Mouse (Mus musculus): Measurements from ENCODE around the gene Gm20517.
"Not testable (repeated sequence)": the region's sequence is repeated elsewhere in the genome, so short reads cannot be mapped to it uniquely, and the experiment has no call there.

Gene Gm20517

GRCm38 (mm10) chr17:47596839-47597164 lies 14.6 kb upstream of the Gm20517 start:
- DNase-seq (ENCODE audit: low spot score in 2 of 2) = peak in 1 of 2 experiments; percentile 72

- peak; percentile 39 to 77 for DNase-seq (ENCODE audit: low spot score in 2 of 2)
These were observed 14.1 kb upstream of the Gm20517 start for GRCm38 (mm10) chr17:47597261-47597660.

- DNase-seq (ENCODE audit: low spot score in 2 of 2) = peak; percentile 77 to 85
These were observed 13.4 kb upstream of the Gm20517 start for GRCm38 (mm10) chr17:47597838-47598579.

GRCm38 (mm10) chr17:47598580-47599304 lies 12.6 kb upstream of the Gm20517 start:
- not testable (repeated sequence) for DNase-seq (ENCODE audit: low spot score in 2 of 2)

GRCm38 (mm10) chr17:47599511-47600297 lies 11.7 kb upstream of the Gm20517 start:
- peak; percentile 51 to 75 for DNase-seq (ENCODE audit: low spot score in 2 of 2)

GRCm38 (mm10) chr17:47600601-47601388 lies 10.6 kb upstream of the Gm20517 start:
- DNase-seq (ENCODE audit: low spot score in 2 of 2) = no peak

GRCm38 (mm10) chr17:47601389-47601755 lies 10.0 kb upstream of the Gm20517 start:
- DNase-seq (ENCODE audit: low spot score in 2 of 2) = no peak

- DNase-seq (ENCODE audit: low spot score in 2 of 2) = no peak
These were observed 9.1 kb upstream of the Gm20517 start for GRCm38 (mm10) chr17:47602289-47602688.

GRCm38 (mm10) chr17:47606220-47606619 lies 5.2 kb upstream of the Gm20517 start:
- peak in 1 of 2 experiments; percentile 45 for DNase-seq (ENCODE audit: low spot score in 2 of 2)

GRCm38 (mm10) chr17:47609182-47609581 lies 2.2 kb upstream of the Gm20517 start:
- DNase-seq (ENCODE audit: low spot score in 2 of 2) = no peak

- no peak for DNase-seq (ENCODE audit: low spot score in 2 of 2)
These were observed 233 bp downstream of the Gm20517 start for GRCm38 (mm10) chr17:47611661-47611982.

GRCm38 (mm10) chr17:47614018-47614417 lies 2.6 kb downstream of the Gm20517 start:
- DNase-seq (ENCODE audit: low spot score in 2 of 2) = peak; percentile 67 to 86

- DNase-seq (ENCODE audit: low spot score in 2 of 2) = peak in 1 of 2 experiments; percentile 58
These were observed 4.7 kb downstream of the Gm20517 start for GRCm38 (mm10) chr17:47616119-47616518.

GRCm38 (mm10) chr17:47616652-47617051 lies 5.3 kb downstream of the Gm20517 start:
- DNase-seq (ENCODE audit: low spot score in 2 of 2) = no peak

- DNase-seq (ENCODE audit: low spot score in 2 of 2) = peak; percentile 61 to 63
These were observed 6.4 kb downstream of the Gm20517 start for GRCm38 (mm10) chr17:47617605-47618307.

- DNase-seq (ENCODE audit: low spot score in 2 of 2) = peak in 1 of 2 experiments; percentile 59
These were observed 7.3 kb downstream of the Gm20517 start for GRCm38 (mm10) chr17:47618556-47619311.

GRCm38 (mm10) chr17:47622912-47623554 lies 11.6 kb downstream of the Gm20517 start:
- no peak for DNase-seq (ENCODE audit: low spot score in 2 of 2)

GRCm38 (mm10) chr17:47624572-47624971 lies 13.2 kb downstream of the Gm20517 start:
- not testable (repeated sequence) for DNase-seq (ENCODE audit: low spot score in 2 of 2)

GRCm38 (mm10) chr17:47625088-47625487 lies 13.7 kb downstream of the Gm20517 start:
- DNase-seq (ENCODE audit: low spot score in 2 of 2) = no peak

GRCm38 (mm10) chr17:47626031-47626430 lies 14.6 kb downstream of the Gm20517 start:
- DNase-seq (ENCODE audit: low spot score in 2 of 2) = no peak

Data from spleen, postnatal 4 days (tissue).